Mouse (Mus musculus) megakaryocyte, embryonic 14.5 days (primary cell): ENCODE measurements around the gene Tmem233.

Experiments
- FLI1 ChIP-seq: IDR thresholded peaks from 2 replicates; pipeline ENCODE4 v1.6.1; 2012; ENCODE audit warnings: low read length, inconsistent platforms, mixed read lengths
- GATA1 ChIP-seq: IDR thresholded peaks from 3 replicates; pipeline ENCODE4 v1.6.1; 2012; ENCODE audit warnings: mixed read lengths, low read length, inconsistent platforms, borderline replicate concordance

DNA sequence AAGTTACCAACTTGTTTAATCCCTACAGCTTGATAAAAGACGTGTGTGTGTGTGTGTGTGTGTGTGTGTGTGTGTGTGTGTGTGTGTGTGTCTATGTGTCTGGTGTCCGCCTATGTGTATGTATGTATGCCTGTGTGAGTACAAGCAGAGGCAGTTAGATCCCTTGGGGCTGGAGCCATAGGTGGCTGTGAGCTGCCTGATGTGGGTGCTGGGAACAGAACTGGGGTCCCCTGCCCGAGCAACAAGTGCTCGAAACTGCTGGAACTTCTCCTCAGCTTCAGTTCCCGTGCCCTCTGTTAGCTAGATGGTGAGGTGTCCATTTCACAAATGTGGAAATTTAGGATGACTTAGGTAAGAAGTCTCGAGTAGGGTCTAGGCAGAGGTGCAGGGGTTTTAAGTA is 1.2 kb upstream of the Tmem233 start:
- TF ChIP-seq FLI1 (no peak), GATA1 (no peak)
